Mouse (Mus musculus) ES-CJ7 (cell line): Measurements from ENCODE around the gene Polr1e.
"Not testable (repeated sequence)": the region's sequence is repeated elsewhere in the genome, so short reads cannot be mapped to it uniquely, and the experiment has no call there.

Experiments
- DNase-seq: peaks from one replicate; pipeline ENCODE4 v3.0.0; 2011; ENCODE audit warnings: low read depth, low spot score

The Polr1e gene

GRCm38 (mm10) chr4:45005452-45005851 lies 12.9 kb upstream of the Polr1e start:
- no peak for DNase-seq

- DNase-seq, result no peak
Observed at GRCm38 (mm10) chr4:45010806-45011415, 7.5 kb upstream of the Polr1e start.

- peak; percentile 54 for DNase-seq
Observed at GRCm38 (mm10) chr4:45011581-45012104, 6.7 kb upstream of the Polr1e start.

- peak; percentile 100 for DNase-seq
Observed at GRCm38 (mm10) chr4:45012105-45012975, 6.0 kb upstream of the Polr1e start, which contains the start of gene Zbtb5. Zbtb5 (minus strand) TSS chr4:45012412.

- DNase-seq, result no peak
Observed at GRCm38 (mm10) chr4:45013031-45013431, 5.4 kb upstream of the Polr1e start.

- DNase-seq, result peak; percentile 76
Observed at GRCm38 (mm10) chr4:45013537-45013936, 4.8 kb upstream of the Polr1e start.

- DNase-seq, result peak; percentile 56
Observed at GRCm38 (mm10) chr4:45015615-45016014, 2.8 kb upstream of the Polr1e start.

- DNase-seq, result no peak
Observed at GRCm38 (mm10) chr4:45019009-45019408, 626 bp downstream of the Polr1e start.

GRCm38 (mm10) chr4:45026459-45026858 lies 8.1 kb downstream of the Polr1e start:
- peak; percentile 27 for DNase-seq

GRCm38 (mm10) chr4:45032586-45032985 lies 14.2 kb downstream of the Polr1e start:
- DNase-seq, result no peak

GRCm38 (mm10) chr4:45034693-45035628 lies 16.6 kb downstream of the Polr1e start:
- no peak for DNase-seq

GRCm38 (mm10) chr4:45036048-45036447 lies 17.7 kb downstream of the Polr1e start:
- DNase-seq, result no peak

GRCm38 (mm10) chr4:45036571-45036970 lies 18.2 kb downstream of the Polr1e start:
- DNase-seq, result no peak

GRCm38 (mm10) chr4:45037455-45038410 lies 19.4 kb downstream of the Polr1e start:
- no peak for DNase-seq

GRCm38 (mm10) chr4:45038879-45039278 lies 20.5 kb downstream of the Polr1e start:
- peak; percentile 50 for DNase-seq

- DNase-seq, result not testable (repeated sequence)
Observed at GRCm38 (mm10) chr4:45039546-45039945, 21.2 kb downstream of the Polr1e start.

GRCm38 (mm10) chr4:45040795-45041194 lies 22.4 kb downstream of the Polr1e start:
- no peak for DNase-seq

GRCm38 (mm10) chr4:45046679-45047078 lies 28.3 kb downstream of the Polr1e start:
- DNase-seq, result no peak

- no peak for DNase-seq
Observed at GRCm38 (mm10) chr4:45047286-45047887, 29.0 kb downstream of the Polr1e start.

- no peak for DNase-seq
Observed at GRCm38 (mm10) chr4:45047956-45048355, 29.6 kb downstream of the Polr1e start.
